Mouse (Mus musculus) testis, adult 2 months (tissue): ENCODE results near the gene Scyl3. TPM values are rescaled to one million over a fixed set of nuclear protein-coding genes. Genes with fewer than 3 reads are reported as not detected.

Experiments
- H3K27ac ChIP-seq: fragments of 200-500 bp; 2 replicates; pipeline ENCODE4 v1.5.1; 2012; ENCODE audit warnings: low read depth, low read length; ENCODE audit not compliant: control insufficient read depth, insufficient read depth
- H3K27me3 ChIP-seq: fragments of 200-500 bp; 2 replicates; pipeline ENCODE4 v1.6.1; 2012; ENCODE audit warnings: mild to moderate bottlenecking, low read length, moderate library complexity; ENCODE audit not compliant: control insufficient read depth, insufficient read depth
- H3K36me3 ChIP-seq: fragments of 200-500 bp; 2 replicates; pipeline ENCODE4 v1.6.1; 2012; ENCODE audit warnings: mild to moderate bottlenecking, low read length; ENCODE audit not compliant: control insufficient read depth, insufficient read depth
- H3K4me1 ChIP-seq: fragments of 200-500 bp; 2 replicates; pipeline ENCODE4 v1.6.1; 2012; ENCODE audit warnings: low read length; ENCODE audit not compliant: control insufficient read depth, insufficient read depth
- H3K4me3 ChIP-seq: fragments of 200-500 bp; 2 replicates; pipeline ENCODE4 v1.5.1; 2012; ENCODE audit warnings: low read depth, mild to moderate bottlenecking, low read length, moderate library complexity, mixed read lengths; ENCODE audit not compliant: control insufficient read depth
- CTCF ChIP-seq: fragments of 200-500 bp; IDR thresholded peaks from 2 replicates; pipeline ENCODE4 v1.5.1; 2012; ENCODE audit warnings: low read depth, mild to moderate bottlenecking, inconsistent platforms, low read length, moderate library complexity; ENCODE audit not compliant: control insufficient read depth, insufficient read depth, insufficient replicate concordance
- POLR2A ChIP-seq: fragments of 200-500 bp; IDR thresholded peaks from 2 replicates; pipeline ENCODE4 v1.6.1; 2012; ENCODE audit warnings: low read depth, mild to moderate bottlenecking, inconsistent platforms, low read length, moderate library complexity; ENCODE audit not compliant: control insufficient read depth
- polyA plus RNA-seq: library from polyadenylated mRNA; depleted of rRNA; stranded (reverse); fragments of >200 nt; gene quantifications from 2 replicates; pipeline ENCODE4 v1.2.3, GENCODE M21; 2012

Scyl3 gene
- polyA plus RNA-seq, 1 experiment = 9.0 TPM

GRCm38 (mm10) chr1:163964008-163964689 is 35.2 kb downstream of the Scyl3 start:
- Histone ChIP-seq H3K4me3 (no peak overlapping the region), H3K27me3 (no peaks in the 10 kb centered on the region), H3K4me1 (no peaks in the 10 kb centered on the region), H3K27ac (no peak overlapping the region), H3K36me3 (no peaks in the 10 kb centered on the region)
- TF ChIP-seq POLR2A (no peak), CTCF (no peak)

GRCm38 (mm10) chr1:163974471-163974870 is 45.6 kb downstream of the Scyl3 start:
- Histone ChIP-seq H3K27ac (no peak overlapping the region), H3K36me3 (peaks cover 2% of the 10 kb centered on the region; the same call in 1 of the 2 replicates), H3K27me3 (no peaks in the 10 kb centered on the region), H3K4me3 (no peak overlapping the region), H3K4me1 (no peaks in the 10 kb centered on the region)
- TF ChIP-seq CTCF = no peak
- no peak for TF ChIP-seq POLR2A

- no peaks in the 10 kb centered on the region for H3K4me1 ChIP-seq
- no peak overlapping the region for H3K27ac ChIP-seq
- no peak for TF ChIP-seq POLR2A
- no peak for TF ChIP-seq CTCF
- peaks cover 2% of the 10 kb centered on the region; the same call in 1 of the 2 replicates for H3K36me3 ChIP-seq
- H3K4me3 ChIP-seq = no peak overlapping the region
- no peaks in the 10 kb centered on the region for H3K27me3 ChIP-seq
Measured at GRCm38 (mm10) chr1:163975088-163975487, 46.2 kb downstream of the Scyl3 start.

GRCm38 (mm10) chr1:163976515-163976914 is 47.6 kb downstream of the Scyl3 start:
- H3K4me3 ChIP-seq = no peak overlapping the region
- no peak overlapping the region for H3K27ac ChIP-seq
- peaks cover 2% of the 10 kb centered on the region; the same call in 1 of the 2 replicates for H3K36me3 ChIP-seq
- no peaks in the 10 kb centered on the region for H3K4me1 ChIP-seq
- no peaks in the 10 kb centered on the region for H3K27me3 ChIP-seq
- TF ChIP-seq POLR2A = no peak
- no peak for TF ChIP-seq CTCF

- peak overlapping the region; percentile 7; the same call in 1 of the 2 replicates for H3K27ac ChIP-seq
- H3K4me1 ChIP-seq = peaks cover 5% of the 10 kb centered on the region
- H3K36me3 ChIP-seq = no peaks in the 10 kb centered on the region
- H3K4me3 ChIP-seq = no peak overlapping the region
- TF ChIP-seq POLR2A (peak; percentile 22; the same call in 1 of the 2 replicates), CTCF (no peak)
- H3K27me3 ChIP-seq = no peaks in the 10 kb centered on the region
Measured at GRCm38 (mm10) chr1:163992371-163992770, 63.5 kb downstream of the Scyl3 start.

- no peaks in the 10 kb centered on the region for H3K27me3 ChIP-seq
- H3K27ac ChIP-seq = peak overlapping the region; percentile 92
- no peak for TF ChIP-seq CTCF
- TF ChIP-seq POLR2A = no peak
Measured at GRCm38 (mm10) chr1:163994173-163994720, 65.3 kb downstream of the Scyl3 start.

GRCm38 (mm10) chr1:163994721-163995608 is 66.1 kb downstream of the Scyl3 start, which contains the start of the genes BC055324 and Mettl18:
BC055324 (minus strand) TSS chr1:163994796.
Mettl18 (plus strand) TSS chr1:163994889.
- no peaks in the 10 kb centered on the region for H3K36me3 ChIP-seq
- TF ChIP-seq CTCF = no peak
- peak; percentile 87 for TF ChIP-seq POLR2A
- H3K4me1 ChIP-seq = peaks cover 5% of the 10 kb centered on the region
- H3K27me3 ChIP-seq = no peaks in the 10 kb centered on the region
- peak within 1 kb of the TSS; percentile 92 for H3K27ac ChIP-seq
- H3K4me3 ChIP-seq = peak within 1 kb of the TSS; percentile 95

More at GRCm38 (mm10) chr1:163994173-163994720, 65.3 kb downstream of the Scyl3 start:
- Histone ChIP-seq H3K4me1 (peaks cover 5% of the 10 kb centered on the region), H3K4me3 (peak overlapping the region; percentile 95), H3K36me3 (no peaks in the 10 kb centered on the region)
